Mouse (Mus musculus): ENCODE results near the gene Hsd3b1. TPM values are rescaled to one million over a fixed set of nuclear protein-coding genes. Genes with fewer than 3 reads are reported as not detected.

Hsd3b1 gene
- not detected for polyA plus RNA-seq (2017; shearing (Covaris generic))

DNA sequence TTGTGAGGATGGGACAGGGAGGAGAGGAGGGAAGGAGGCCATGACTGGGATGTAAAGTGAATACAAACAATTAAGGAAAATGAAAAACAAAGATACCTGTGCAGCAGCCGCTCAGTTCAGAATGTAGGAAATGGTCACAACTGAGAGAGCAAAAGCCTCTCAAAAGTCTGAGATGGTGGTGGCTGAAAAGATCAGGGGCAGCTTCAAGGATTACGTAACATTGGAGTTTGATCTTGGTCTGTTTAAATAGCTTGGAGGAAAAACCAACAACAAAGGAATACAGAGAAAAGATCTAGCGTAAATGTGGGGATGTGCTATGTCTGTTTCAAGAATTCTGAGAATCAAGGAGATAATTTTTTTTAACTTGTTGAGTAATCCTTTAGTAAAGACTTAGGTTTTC is at the start of gene Hsd3b1:
Hsd3b1 (minus strand) TSS at position 219 of the 400 bp plus-strand sequence.

DNA sequence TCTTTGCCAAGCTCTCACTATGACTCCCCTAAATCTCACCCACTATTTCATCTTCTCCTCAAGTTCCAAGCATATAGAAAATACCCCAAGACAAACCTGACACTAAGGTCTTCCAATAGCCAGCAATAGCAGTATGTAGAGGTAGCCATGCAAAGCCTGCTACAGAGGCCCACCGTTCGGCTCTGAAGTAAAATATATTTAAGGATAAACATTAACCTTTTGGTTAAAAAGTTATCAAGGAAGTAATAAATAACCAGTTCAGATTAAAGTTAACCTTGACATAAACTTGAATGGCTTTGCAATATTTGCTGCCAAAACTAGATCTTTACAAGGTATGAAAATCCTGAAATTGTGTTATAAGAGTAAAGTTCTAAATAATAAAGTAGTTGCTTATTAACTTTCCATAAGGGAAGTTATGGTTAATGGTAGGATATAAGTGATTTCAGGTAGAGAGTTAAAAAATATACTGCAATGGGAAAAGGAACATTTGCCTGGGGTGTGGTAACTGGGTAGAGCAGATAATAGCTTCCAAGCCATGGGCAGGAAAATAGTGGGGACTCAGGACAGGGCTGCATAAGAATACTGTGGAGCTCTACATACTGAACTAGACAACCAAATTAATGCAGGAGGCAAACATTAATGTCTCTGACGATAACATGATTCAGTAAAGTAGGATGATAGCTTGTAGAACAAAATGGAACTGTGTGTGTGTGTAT is 33.6 kb upstream of the Hsd3b1 start, which contains the start of gene Hao2:
Hao2 (minus strand) TSS at position 183 of the 716 bp plus-strand sequence.

DNA sequence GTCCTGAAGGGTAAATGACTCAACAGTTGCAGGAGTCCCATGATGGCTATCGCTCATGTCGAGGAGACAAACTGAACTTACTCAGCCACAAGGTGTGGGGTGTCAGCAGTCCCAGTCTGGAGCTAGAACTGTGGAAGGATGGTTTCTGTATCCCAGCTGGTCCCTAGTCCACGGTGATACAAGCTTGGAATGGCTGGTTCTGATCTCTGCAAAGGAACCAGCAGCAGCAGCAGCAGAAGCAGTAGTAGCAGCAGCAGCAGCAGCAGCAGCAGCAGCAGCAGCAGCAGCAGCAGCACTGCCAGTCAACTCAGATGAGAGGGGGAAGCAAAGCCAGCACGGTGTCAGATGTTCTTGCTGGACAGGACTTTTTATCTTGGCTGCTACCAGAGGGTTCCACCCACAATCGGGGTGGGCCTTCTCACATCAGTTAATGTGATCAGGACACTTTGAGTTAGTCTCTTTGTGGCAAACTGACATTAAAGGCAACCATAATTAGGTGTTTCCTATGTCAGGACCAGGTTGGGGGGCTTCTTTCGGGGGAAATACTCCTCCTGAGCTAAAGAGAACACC is 45.4 kb downstream of the Hsd3b1 start, which contains the start of gene Hsd3b6:
Hsd3b6 (minus strand) TSS at position 343 of the 570 bp plus-strand sequence.

Other genes starting within 250 kb of the Hsd3b1 start
- gene Hsd3b5, start 229.5 kb downstream of the Hsd3b1 start, polyA plus RNA-seq (2017; shearing (Covaris generic)) = not detected
- gene Hsd3b2, start 135.3 kb downstream of the Hsd3b1 start, polyA plus RNA-seq (2017; shearing (Covaris generic)) = not detected
- 0.05 TPM for gene Hsd3b3, start 96.7 kb downstream of the Hsd3b1 start, polyA plus RNA-seq (2017; shearing (Covaris generic))
- not detected for gene Hsd3b6, start 45.4 kb downstream of the Hsd3b1 start, polyA plus RNA-seq (2017; shearing (Covaris generic))
- not detected for gene Hao2, start 33.4 kb upstream of the Hsd3b1 start, polyA plus RNA-seq (2017; shearing (Covaris generic))